1 mouse cellular context compared by ENCODE assay signal in the genomic region with DNA sequence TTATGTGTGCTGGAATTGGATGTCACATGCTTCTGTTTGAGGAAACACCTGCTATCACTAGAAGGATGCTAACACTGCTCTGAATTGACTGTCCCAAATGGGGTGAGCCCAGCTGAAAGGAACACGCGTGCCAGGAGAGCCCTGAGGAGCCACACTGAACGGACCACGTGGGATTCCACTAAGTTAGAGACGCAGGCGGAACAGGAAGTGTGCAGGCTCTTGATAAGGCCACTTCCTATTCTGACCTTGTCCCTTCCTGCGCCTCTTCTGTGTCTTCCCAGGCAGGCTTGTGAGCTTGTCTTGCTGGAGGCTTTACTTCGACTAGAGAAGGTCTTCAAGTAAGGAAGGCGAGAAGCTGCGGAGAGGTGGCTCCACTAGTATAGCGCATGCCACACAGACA.
TF ChIP-seq lines count a peak whose summit lies in the region.

No protein-coding gene starts in this region.

TF ChIP-seq in MEL, 35 proteins besides CTCF, POLR2A, EP300 and RAD21 (continued from another document):
- TF ChIP-seq MYB (IDR thresholded peaks at IDR 0.05; ENCODE audit: low read depth, low read length) (no peak), MAFK (IDR thresholded peaks at IDR 0.05; ENCODE audit: borderline replicate concordance, low read depth, low read length) (no peak), ETS1 (IDR thresholded peaks at IDR 0.05; ENCODE audit: low read depth, low read length) (no peak)
